Mouse (Mus musculus): ENCODE data around the gene Blm. TPM values are rescaled to one million over a fixed set of nuclear protein-coding genes. Genes with fewer than 3 reads are reported as not detected.
"Not testable (repeated sequence)": the region's sequence is repeated elsewhere in the genome, so short reads cannot be mapped to it uniquely, and the experiment has no call there.

Gene Blm
- polyA plus RNA-seq, 1 experiment from 2014 or later: 13.0 TPM

- Histone ChIP-seq H3K9me3 (replicated peaks) (no peaks in the 10 kb centered on the region), H3K4me1 (replicated peaks) (peaks cover 12% of the 10 kb centered on the region), H3K4me3 (no peak overlapping the region), H3K9ac (no peak overlapping the region), H3K36me3 (no peaks in the 10 kb centered on the region), H3K27ac (no peak overlapping the region), H3K27me3 (no peaks in the 10 kb centered on the region), H3K4me2 (no peak overlapping the region)
- 82% methylated on average over 2 of the region's 2 CpGs for WGBS
- no peak for ATAC-seq (replicated peaks; ENCODE audit: insufficient number of reproducible peaks, insufficient read depth, low FRiP score, low read depth)
Measured at GRCm38 (mm10) chr7:80530646-80531045, 4.3 kb downstream of the Blm start.

- H3K9ac ChIP-seq: no peak overlapping the region
- WGBS: 77% methylated on average over 6 of the region's 6 CpGs
- no peak for ATAC-seq (replicated peaks; ENCODE audit: insufficient number of reproducible peaks, insufficient read depth, low FRiP score, low read depth)
- no peaks in the 10 kb centered on the region for H3K4me1 ChIP-seq (replicated peaks)
- no peak overlapping the region for H3K27ac ChIP-seq
- H3K4me2 ChIP-seq: no peak overlapping the region
- H3K9me3 ChIP-seq (replicated peaks): no peaks in the 10 kb centered on the region
- H3K36me3 ChIP-seq: no peaks in the 10 kb centered on the region
- H3K4me3 ChIP-seq: no peak overlapping the region
- H3K27me3 ChIP-seq: no peaks in the 10 kb centered on the region
Measured at GRCm38 (mm10) chr7:80526698-80527097, 8.2 kb downstream of the Blm start.

- H3K4me1 ChIP-seq (replicated peaks): no peaks in the 10 kb centered on the region
- WGBS: 85% methylated on average over 16 of the region's 16 CpGs
- no peak overlapping the region for H3K27ac ChIP-seq
- H3K36me3 ChIP-seq: peaks cover 28% of the 10 kb centered on the region
- no peaks in the 10 kb centered on the region for H3K9me3 ChIP-seq (replicated peaks)
- no peaks in the 10 kb centered on the region for H3K27me3 ChIP-seq
- H3K9ac ChIP-seq: no peak overlapping the region
- no peak for ATAC-seq (replicated peaks; ENCODE audit: insufficient number of reproducible peaks, insufficient read depth, low FRiP score, low read depth)
- H3K4me2 ChIP-seq: no peak overlapping the region
- no peak overlapping the region for H3K4me3 ChIP-seq
Measured at GRCm38 (mm10) chr7:80512408-80513085, 22.4 kb downstream of the Blm start.

GRCm38 (mm10) chr7:80507697-80508096, 27.2 kb downstream of the Blm start:
- H3K36me3 ChIP-seq: peaks cover 31% of the 10 kb centered on the region

GRCm38 (mm10) chr7:80506007-80506406, 28.9 kb downstream of the Blm start:
- H3K9me3 ChIP-seq (replicated peaks): no peaks in the 10 kb centered on the region
- no peak overlapping the region for H3K27ac ChIP-seq
- no peak overlapping the region for H3K9ac ChIP-seq
- H3K4me3 ChIP-seq: no peak overlapping the region
- H3K4me1 ChIP-seq (replicated peaks): peaks cover 6% of the 10 kb centered on the region
- no peaks in the 10 kb centered on the region for H3K27me3 ChIP-seq
- no peak overlapping the region for H3K4me2 ChIP-seq
- no peak for ATAC-seq (replicated peaks; ENCODE audit: insufficient number of reproducible peaks, insufficient read depth, low FRiP score, low read depth)
- H3K36me3 ChIP-seq: peaks cover 32% of the 10 kb centered on the region
- 61% methylated on average over 3 of the region's 3 CpGs for WGBS

More at GRCm38 (mm10) chr7:80507697-80508096, 27.2 kb downstream of the Blm start:
- H3K4me2 ChIP-seq; ATAC-seq (replicated peaks; ENCODE audit: insufficient number of reproducible peaks, insufficient read depth, low FRiP score, low read depth); H3K4me3 ChIP-seq; H3K27me3 ChIP-seq; H3K27ac ChIP-seq; H3K9ac ChIP-seq; H3K9me3 ChIP-seq (replicated peaks); H3K4me1 ChIP-seq (replicated peaks): not testable (repeated sequence)
- 97% methylated on average over 26 of the region's 26 CpGs for WGBS

- no peak overlapping the region for H3K4me3 ChIP-seq
- peaks cover 14% of the 10 kb centered on the region for H3K4me1 ChIP-seq (replicated peaks)
- H3K4me2 ChIP-seq: no peak overlapping the region
- WGBS: 64% methylated on average over 3 of the region's 3 CpGs
- H3K9me3 ChIP-seq (replicated peaks): no peaks in the 10 kb centered on the region
- no peak overlapping the region for H3K9ac ChIP-seq
- no peaks in the 10 kb centered on the region for H3K27me3 ChIP-seq
- H3K36me3 ChIP-seq: peaks cover 32% of the 10 kb centered on the region
- H3K27ac ChIP-seq: no peak overlapping the region
- ATAC-seq (replicated peaks; ENCODE audit: insufficient number of reproducible peaks, insufficient read depth, low FRiP score, low read depth): no peak
Measured at GRCm38 (mm10) chr7:80504920-80505319, 30.0 kb downstream of the Blm start.

- H3K27ac ChIP-seq: peak overlapping the region; percentile 75
- H3K9ac ChIP-seq: no peak overlapping the region
- no peak for ATAC-seq (replicated peaks; ENCODE audit: insufficient number of reproducible peaks, insufficient read depth, low FRiP score, low read depth)
Measured at GRCm38 (mm10) chr7:80501006-80501405, 33.9 kb downstream of the Blm start.

GRCm38 (mm10) chr7:80500099-80500498, 34.8 kb downstream of the Blm start:
- H3K27ac ChIP-seq: peak overlapping the region; percentile 75; the same call in 1 of the 2 replicates
- H3K36me3 ChIP-seq: peaks cover 22% of the 10 kb centered on the region
- no peak for ATAC-seq (replicated peaks; ENCODE audit: insufficient number of reproducible peaks, insufficient read depth, low FRiP score, low read depth)
- no peak overlapping the region for H3K9ac ChIP-seq
- no peak overlapping the region for H3K4me2 ChIP-seq
- H3K27me3 ChIP-seq: no peaks in the 10 kb centered on the region
- H3K4me3 ChIP-seq: no peak overlapping the region
- H3K4me1 ChIP-seq (replicated peaks): peaks cover 27% of the 10 kb centered on the region
- no peaks in the 10 kb centered on the region for H3K9me3 ChIP-seq (replicated peaks)

More at GRCm38 (mm10) chr7:80501006-80501405, 33.9 kb downstream of the Blm start:
- WGBS: 42% methylated on average over 7 of the region's 7 CpGs
- no peaks in the 10 kb centered on the region for H3K9me3 ChIP-seq (replicated peaks)
- H3K4me3 ChIP-seq: no peak overlapping the region
- H3K36me3 ChIP-seq: peaks cover 23% of the 10 kb centered on the region
- H3K4me2 ChIP-seq: 0 out of 2 replicates have a peak overlapping the region, but pooled peaks have one; percentile 4
- H3K27me3 ChIP-seq: no peaks in the 10 kb centered on the region
- peaks cover 27% of the 10 kb centered on the region for H3K4me1 ChIP-seq (replicated peaks)

- WGBS: 62% methylated on average over 9 of the region's 9 CpGs
- no peak overlapping the region for H3K4me3 ChIP-seq
- no peaks in the 10 kb centered on the region for H3K27me3 ChIP-seq
- peaks cover 15% of the 10 kb centered on the region for H3K36me3 ChIP-seq
- H3K4me2 ChIP-seq: no peak overlapping the region
- H3K9me3 ChIP-seq (replicated peaks): no peaks in the 10 kb centered on the region
- peaks cover 27% of the 10 kb centered on the region for H3K4me1 ChIP-seq (replicated peaks)
- H3K9ac ChIP-seq: no peak overlapping the region
- no peak for ATAC-seq (replicated peaks; ENCODE audit: insufficient number of reproducible peaks, insufficient read depth, low FRiP score, low read depth)
- peak overlapping the region; percentile 12; the same call in 1 of the 2 replicates for H3K27ac ChIP-seq
Measured at GRCm38 (mm10) chr7:80499190-80499962, 35.5 kb downstream of the Blm start.

- no peak for ATAC-seq (replicated peaks; ENCODE audit: insufficient number of reproducible peaks, insufficient read depth, low FRiP score, low read depth)
- WGBS: 85% methylated on average over 3 of the region's 3 CpGs
Measured at GRCm38 (mm10) chr7:80496656-80497055, 38.3 kb downstream of the Blm start.

GRCm38 (mm10) chr7:80495210-80495609, 39.7 kb downstream of the Blm start:
- H3K27me3 ChIP-seq: no peaks in the 10 kb centered on the region
- H3K4me3 ChIP-seq: no peak overlapping the region
- no peak overlapping the region for H3K4me2 ChIP-seq
- peaks cover 11% of the 10 kb centered on the region for H3K36me3 ChIP-seq
- peaks cover 16% of the 10 kb centered on the region for H3K4me1 ChIP-seq (replicated peaks)
- no peak overlapping the region for H3K27ac ChIP-seq
- no peak for ATAC-seq (replicated peaks; ENCODE audit: insufficient number of reproducible peaks, insufficient read depth, low FRiP score, low read depth)
- 56% methylated on average over 6 of the region's 6 CpGs for WGBS
- no peaks in the 10 kb centered on the region for H3K9me3 ChIP-seq (replicated peaks)
- H3K9ac ChIP-seq: no peak overlapping the region

More at GRCm38 (mm10) chr7:80496656-80497055, 38.3 kb downstream of the Blm start:
- no peak overlapping the region for H3K9ac ChIP-seq
- no peak overlapping the region for H3K27ac ChIP-seq
- peaks cover 27% of the 10 kb centered on the region for H3K4me1 ChIP-seq (replicated peaks)
- H3K4me2 ChIP-seq: no peak overlapping the region
- H3K27me3 ChIP-seq: no peaks in the 10 kb centered on the region
- H3K36me3 ChIP-seq: peaks cover 11% of the 10 kb centered on the region
- H3K9me3 ChIP-seq (replicated peaks): no peaks in the 10 kb centered on the region
- no peak overlapping the region for H3K4me3 ChIP-seq

Measured in heart, embryonic 15.5 days (tissue).